Mouse (Mus musculus): ENCODE data around the gene Egr4. TPM values are rescaled to one million over a fixed set of nuclear protein-coding genes. Genes with fewer than 3 reads are reported as not detected.

The Egr4 gene
- not detected for total RNA-seq (2021)

- DNase-seq, result peak; percentile 42
Measured at GRCm38 (mm10) chr6:85513531-85513910, at the start of gene Egr4. TSS of gene Egr4 (minus strand) at chr6:85513589.

DNA sequence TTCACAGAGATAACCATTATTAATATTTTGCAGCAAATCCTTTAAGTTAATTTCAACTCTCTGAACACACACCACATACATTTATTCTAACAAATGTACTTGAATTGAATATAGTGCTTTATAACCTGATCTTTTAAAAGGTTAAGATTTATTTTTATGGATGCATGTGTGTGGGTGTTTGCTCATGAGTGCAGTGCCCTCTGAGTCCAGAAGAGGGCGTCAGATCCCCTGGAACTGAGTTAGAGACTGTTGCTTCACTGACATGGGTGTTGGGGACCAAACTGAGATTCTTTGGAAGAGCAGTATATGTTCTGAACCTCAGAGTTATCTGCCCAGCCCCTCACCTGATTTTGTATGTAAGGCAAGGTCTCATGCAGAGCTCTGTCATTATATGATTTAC lies 49.0 kb upstream of the Egr4 start:
- DNase-seq, result no peak

DNA sequence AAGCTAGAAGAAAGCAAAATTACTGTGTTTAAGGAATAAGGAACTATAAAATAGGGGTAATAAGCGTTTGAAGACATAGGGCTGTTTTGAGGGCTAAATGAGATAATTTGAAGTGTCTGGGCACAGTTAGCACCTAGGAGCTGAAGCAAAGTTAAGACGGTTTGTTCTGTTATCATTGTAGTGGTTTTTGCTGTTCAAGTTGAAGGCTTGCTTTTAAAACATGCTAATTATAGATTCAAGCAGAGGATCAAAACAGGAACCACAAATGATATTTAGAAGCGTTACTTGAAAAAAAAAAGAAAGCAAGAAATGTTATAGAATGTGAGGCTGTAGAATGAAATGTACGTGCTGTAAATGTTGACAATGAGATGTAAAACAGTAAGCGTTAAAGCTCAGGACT lies 34.3 kb upstream of the Egr4 start:
- no peak for DNase-seq

DNA sequence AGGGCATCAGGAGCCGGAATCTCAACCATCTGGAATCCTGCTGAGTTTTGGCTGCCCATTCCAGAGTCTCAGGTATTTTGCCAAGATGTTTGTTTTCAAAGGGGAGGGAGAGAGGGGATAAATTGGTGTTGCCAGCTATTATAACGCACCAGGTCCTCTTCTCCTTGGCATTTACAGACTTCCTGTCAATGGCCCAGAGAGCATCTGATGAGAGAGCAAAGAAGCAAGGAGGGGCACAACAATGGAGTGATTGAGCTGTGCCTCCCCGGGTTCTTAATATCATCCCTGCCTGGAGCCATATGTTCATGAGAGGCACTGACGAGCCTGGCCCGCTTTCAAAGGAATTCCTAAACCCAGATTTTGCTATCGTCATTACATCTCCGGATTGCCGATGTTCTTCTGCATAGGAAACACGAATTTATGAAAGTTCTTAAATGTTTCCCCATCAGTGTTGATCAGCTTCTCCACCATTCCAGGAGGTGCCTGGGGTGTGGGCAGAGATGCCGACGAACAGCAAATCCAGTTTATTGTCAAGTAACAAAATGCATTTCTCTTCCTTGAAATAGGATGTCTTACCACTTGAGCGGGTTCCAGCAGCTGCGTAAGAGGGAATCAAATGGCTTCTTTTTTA lies 31.0 kb upstream of the Egr4 start:
- no peak for DNase-seq

DNA sequence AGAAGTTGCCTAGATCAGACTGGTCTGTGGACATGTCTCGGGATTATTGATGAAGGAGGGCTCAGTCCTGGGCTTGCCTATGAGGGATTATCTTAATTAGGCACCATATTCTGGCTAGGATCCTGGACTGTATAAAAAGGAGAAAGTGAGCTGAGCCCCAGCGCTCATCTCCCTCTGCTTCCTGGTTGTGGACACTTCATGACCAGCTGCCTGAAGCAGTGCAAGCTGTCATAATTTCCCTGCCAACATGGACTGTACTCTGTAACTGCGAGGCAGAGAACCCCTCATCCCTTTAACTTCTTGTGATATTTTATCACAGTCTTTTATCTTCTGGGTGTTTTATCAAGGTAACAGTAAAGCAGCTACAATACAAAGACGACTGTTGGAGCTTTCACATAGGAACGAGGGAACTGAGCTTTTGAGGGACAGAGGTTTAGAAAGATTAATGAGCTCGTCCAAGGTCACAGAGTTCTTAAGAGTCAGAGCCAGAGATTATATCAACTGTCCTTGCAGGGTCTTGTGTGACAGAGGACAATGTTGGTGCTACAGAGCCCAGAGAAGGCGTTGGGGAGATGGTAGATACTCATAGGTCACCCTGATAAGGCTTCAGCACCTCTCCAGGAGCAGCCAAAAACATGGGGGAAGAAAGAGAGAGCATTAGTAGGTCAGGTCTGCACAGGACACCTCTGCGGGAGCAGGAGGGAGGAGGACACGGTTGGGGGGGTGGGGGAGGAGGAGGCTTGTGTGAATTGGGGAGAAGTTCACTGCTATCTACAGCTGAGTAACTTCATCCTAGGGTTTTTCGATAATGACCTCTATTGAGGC lies 30.2 kb upstream of the Egr4 start:
- DNase-seq, result no peak

- DNase-seq, result no peak
Measured at GRCm38 (mm10) chr6:85522825-85523224, 9.4 kb upstream of the Egr4 start.

DNA sequence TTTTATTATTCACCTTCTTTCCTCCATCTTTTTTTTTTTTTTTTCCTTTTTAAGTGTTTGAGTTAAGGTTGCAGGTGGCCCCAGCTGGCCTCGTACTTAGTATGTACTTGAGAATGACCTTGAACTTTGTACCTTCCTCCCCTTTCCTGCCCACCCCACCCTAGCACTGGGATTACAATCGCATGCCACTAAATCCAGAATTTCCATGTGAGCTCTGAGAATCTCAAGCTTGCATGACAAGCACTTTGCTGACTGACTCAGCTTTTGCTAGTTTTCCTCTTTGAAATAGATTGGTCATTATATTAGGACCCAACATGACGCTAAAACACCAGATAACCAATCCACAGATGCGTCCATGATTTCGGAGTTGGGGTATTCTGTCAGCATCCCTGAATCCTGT lies 8.6 kb upstream of the Egr4 start:
- DNase-seq, result no peak

- DNase-seq, result no peak
Measured at GRCm38 (mm10) chr6:85518091-85518693, 4.8 kb upstream of the Egr4 start.

DNA sequence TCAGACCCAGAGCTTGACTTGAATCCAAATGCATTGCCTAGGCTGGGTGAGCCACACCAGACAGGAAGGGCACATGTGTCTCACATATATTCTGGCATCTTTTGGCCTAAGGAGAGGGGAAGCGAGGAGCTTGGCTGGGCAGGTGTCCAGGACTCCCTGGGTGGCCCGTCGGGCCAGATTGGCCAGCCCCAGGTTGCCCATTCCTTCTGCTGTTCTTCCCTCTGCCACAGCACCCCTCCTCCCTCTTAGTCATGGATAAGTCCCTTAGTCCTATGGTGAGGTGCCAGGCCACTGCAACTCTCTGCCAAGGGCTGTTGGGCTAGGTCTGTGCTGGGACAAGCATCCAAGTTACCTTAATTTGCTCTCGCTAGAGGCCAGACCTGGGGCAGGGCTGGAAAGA lies 2.6 kb upstream of the Egr4 start:
- DNase-seq, result no peak

GRCm38 (mm10) chr6:85512577-85513530 lies 535 bp downstream of the Egr4 start:
- DNase-seq, result peak; percentile 4

- DNase-seq, result no peak
Measured at GRCm38 (mm10) chr6:85512056-85512440, 1.3 kb downstream of the Egr4 start.

DNA sequence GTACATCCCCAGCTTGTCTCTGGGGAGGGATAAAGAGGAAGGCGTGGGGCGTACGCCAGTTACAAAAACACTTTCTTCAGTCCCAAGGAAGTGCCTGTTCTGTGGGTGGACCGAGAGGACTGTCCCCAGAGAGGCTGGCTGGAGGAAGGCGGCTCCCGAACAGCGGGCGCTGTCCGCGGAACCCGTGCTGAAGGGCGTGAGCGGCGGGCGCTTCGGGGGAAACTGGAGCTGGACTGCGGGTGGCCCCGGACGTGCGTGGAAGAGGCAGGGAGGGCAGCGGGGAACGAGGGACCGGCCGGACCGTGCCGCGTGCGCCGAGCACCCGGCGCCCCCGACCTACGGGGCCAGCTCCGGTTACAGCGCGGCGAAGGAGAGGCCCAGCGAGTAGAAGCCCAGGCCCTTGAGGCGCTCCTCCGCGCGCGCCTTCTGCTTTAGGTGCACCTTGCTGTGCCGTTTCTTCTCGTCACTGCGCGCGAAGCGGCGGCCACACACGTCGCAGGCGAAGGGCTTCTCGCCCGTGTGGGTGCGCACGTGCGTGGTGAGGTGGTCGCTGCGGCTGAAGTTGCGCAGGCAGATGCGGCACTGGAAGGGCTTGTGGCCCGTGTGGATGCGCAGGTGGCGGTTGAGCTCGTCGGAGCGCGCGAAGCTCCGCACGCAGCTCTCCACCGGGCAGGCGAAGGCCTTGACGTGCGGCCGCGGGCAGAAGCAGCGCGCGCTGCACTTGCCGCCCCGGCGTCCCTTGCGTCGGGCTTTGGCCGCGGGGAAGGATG lies 1.9 kb downstream of the Egr4 start:
- DNase-seq, result peak; percentile 78

GRCm38 (mm10) chr6:85510476-85510875 lies 2.9 kb downstream of the Egr4 start:
- DNase-seq, result peak; percentile 44

DNA sequence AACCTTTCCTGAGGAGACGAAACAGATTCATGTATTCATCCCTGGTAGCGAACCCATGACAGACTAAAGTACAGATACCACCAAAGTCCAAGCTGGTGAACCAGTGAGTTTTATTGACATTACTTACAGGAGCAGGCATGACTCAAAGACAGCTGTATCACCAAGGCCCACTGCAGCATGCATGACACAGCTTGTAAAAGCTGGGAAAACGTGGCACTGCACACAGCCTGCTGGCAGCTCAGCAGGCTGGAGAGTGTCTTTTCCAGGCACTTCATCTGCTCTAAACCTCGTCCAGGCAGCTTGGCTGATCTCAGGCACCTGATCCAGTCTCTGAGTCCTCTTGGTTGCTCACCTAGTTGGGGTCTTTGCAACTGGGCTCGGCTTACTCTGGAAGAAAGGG lies 4.8 kb downstream of the Egr4 start:
- no peak for DNase-seq

DNA sequence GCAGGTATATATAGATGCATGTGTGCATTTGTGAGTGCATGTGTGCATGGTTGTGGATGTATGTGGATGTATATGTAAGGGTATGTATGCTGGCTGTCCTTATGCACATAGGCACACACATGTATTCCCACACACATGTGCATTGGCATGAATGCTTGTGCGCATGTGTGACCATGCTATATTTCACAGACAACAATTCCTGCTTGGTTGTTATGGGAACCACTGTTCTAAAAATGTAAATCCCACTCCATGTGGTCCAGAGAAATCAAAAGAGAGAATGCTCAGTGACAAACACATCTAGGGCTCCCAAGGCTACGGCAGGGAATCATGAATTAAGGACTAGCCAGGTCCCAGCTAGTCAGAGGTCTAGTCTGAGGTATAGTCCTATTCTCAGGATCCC lies 8.5 kb downstream of the Egr4 start:
- DNase-seq, result no peak

DNA sequence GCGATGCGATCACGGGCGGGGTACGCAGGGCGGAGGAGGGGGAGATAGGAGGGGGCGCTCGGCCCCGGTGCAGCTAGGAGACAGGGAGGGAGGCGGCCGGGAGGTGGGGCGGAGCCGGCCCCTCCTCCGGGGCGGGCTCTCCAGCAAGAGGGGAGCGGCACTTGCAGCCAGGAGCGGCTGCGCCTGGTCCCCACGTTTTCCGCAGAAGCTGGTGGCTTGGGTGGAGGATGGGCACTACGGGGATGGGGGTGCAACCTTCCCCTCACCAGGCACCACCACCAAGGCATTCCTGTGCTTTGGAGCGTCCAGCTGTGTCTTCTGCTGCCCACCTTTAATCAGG lies 10.5 kb downstream of the Egr4 start, which contains the start of gene Fbxo41:
Gene Fbxo41, minus strand, starts transcription at position 84 of the 340 bp plus-strand sequence.
- DNase-seq, result no peak

DNA sequence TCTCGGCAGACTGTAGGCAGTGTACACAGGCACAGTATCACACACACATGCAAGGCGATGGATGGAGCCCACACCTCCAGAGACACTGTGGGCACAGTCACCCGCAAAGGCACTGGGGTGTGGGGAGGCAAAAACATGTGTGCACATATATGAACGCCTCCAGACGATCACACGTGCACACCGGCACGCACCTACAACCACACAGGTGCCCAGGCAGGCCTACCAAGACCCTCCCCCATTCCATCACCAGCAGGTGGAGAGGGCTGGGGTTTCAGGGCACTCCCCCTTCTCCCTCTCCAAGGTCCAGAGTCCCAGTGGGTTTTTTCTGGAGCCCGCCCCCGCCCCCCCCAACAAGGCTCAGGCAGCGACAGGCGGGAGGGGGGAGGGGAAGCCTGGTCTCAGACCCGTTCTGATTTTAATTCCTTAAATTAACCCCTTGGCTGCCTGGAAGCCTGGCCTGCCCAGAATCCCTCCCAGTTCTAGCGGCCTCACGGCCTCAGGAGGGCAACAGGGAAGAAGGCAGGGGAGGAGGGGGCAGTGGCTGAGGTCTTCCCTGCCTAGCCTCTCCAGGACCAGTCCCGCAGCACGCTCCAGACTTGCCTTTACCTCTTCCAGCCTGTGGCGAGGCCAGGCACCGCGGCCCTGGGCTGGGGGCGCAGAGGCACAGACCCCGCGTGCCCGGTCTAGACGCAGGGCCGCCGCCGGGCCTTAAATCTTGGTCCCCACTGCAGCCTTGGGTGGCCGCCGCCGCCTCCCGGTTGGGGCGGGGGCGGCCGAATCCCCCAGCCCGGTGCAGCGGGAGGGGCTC lies 11.1 kb downstream of the Egr4 start:
- no peak for DNase-seq

- DNase-seq, result no peak
Measured at GRCm38 (mm10) chr6:85501571-85502102, 11.8 kb downstream of the Egr4 start.

GRCm38 (mm10) chr6:85500416-85500815 lies 13.0 kb downstream of the Egr4 start:
- no peak for DNase-seq

- peak; percentile 26 for DNase-seq
Measured at GRCm38 (mm10) chr6:85498147-85498546, 15.2 kb downstream of the Egr4 start.

DNA sequence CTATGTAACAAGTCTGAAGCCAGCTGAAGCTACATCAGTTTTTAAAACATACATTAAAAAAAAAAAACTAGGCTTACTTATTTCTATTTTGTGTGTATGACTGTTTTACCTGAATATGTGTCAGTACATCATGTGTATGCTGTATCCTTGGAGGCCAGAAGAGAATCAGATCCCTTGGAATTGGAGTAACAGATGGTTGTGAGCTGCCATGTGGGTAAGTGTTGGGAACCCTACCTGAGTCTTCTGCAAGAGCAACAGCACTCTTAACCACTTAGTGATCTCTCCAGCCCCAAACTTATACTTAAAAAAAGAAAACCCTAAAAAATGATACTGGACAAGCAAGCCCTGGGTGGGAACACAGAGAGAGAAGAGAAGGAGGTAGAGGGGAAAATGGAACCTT lies 16.4 kb downstream of the Egr4 start:
- DNase-seq, result no peak

Measured in heart, postnatal 4 days (tissue).